Mouse (Mus musculus) naive thymus-derived CD4-positive, alpha-beta T cell, adult 5 months (primary cell): Measurements from ENCODE around the gene Mex3b. TPM values are rescaled to one million over a fixed set of nuclear protein-coding genes. Genes with fewer than 3 reads are reported as not detected.

Experiments used
- polyA plus RNA-seq: library from polyadenylated mRNA; unstranded; fragments of 100-300 nt; shearing (Covaris generic); gene quantifications from one replicate; pipeline ENCODE4 v1.2.1, GENCODE M21; 2017

The Mex3b gene
- polyA plus RNA-seq, result 6.2 TPM

GRCm38 (mm10) chr7:82867271-82868121 is at the start of gene Mex3b:
Mex3b (plus strand) TSS chr7:82867333.

Other genes with a start within 250 kb of the Mex3b start
- not detected for gene Saxo2, start 218.8 kb upstream of the Mex3b start, polyA plus RNA-seq
- 37.7 TPM for gene Efl1, start 218.7 kb upstream of the Mex3b start, polyA plus RNA-seq